Mouse (Mus musculus) gastrocnemius, adult 2 months (tissue): ENCODE results near the gene Dner. TPM values are rescaled to one million over a fixed set of nuclear protein-coding genes. Genes with fewer than 3 reads are reported as not detected.

Experiments
- DNase-seq: peaks from one replicate; pipeline ENCODE4 v3.0.0; 2022
- H3K27ac ChIP-seq: fragments of 200-600 bp; 2 replicates; pipeline ENCODE4 v1.8.1; 2022; ENCODE audit warnings: mild to moderate bottlenecking
- H3K4me3 ChIP-seq: fragments of 200-600 bp; 2 replicates; pipeline ENCODE4 v1.8.1; 2022; ENCODE audit warnings: mild to moderate bottlenecking, moderate library complexity
- CTCF ChIP-seq: fragments of 200-600 bp; IDR thresholded peaks from 2 replicates; pipeline ENCODE4 v1.8.1; 2022; ENCODE audit warnings: antibody characterized with exemption, mild to moderate bottlenecking, moderate library complexity
- intact Hi-C: fragments of 180-260 bp; cut with DNase I; formaldehyde crosslinking; loops from one replicate; pipeline ENCODE4 v1.15.1; 2025
- total RNA-seq, 2 experiments: library from RNA; stranded (reverse); gene quantifications; 2 replicates each; pipeline ENCODE4 v1.2.3; 2021

Dner gene
- total RNA-seq, 2 experiments from 2014 or later, result not detected

DNA sequence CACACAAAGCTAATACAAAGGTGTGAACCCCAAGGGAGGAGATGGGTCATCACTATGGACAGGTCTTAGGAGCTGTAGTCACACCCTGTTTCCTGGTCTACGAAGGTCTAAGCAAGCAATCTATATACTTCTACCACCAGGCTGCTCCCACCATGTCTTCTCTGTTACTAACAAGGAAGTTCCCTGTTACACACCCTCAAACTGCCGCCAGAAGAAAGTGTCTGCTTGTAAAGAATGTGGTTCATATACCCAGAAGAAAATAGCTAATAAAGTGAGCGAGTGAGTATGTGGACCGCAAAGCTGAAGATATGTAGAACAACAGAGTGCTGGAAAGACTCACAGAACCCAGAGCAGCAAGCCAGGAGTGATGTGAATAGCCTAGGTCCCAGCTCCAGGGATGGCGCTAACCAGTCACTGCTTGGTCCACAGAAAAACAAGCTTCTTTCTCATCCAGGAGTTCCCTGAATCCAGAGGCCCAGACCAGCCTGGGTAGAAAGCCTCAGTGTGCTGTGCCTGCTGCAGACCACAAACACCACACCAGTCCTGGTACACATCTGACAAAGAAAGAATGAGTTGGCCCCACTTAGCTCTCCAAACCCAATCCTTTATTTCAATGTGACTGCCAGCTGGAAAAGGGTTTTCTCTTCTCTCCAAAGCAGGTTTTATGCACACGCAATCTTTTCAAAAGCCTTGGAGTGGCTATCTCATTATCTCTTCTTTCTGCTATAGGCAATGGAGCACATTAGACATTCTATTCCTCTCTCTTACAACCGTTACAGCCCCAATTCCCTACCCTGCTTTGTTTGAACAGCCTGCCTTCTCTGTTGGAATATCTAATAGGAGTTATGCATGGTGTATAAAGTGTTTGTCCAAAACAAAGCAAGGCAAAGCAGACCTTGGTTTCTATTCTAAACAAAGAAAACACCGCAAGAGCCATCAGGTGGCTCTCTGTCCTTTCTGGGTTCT, 139.2 kb downstream of the Dner start:
- Histone ChIP-seq H3K27ac (no peak overlapping the region), H3K4me3 (no peak overlapping the region)
- intact Hi-C loops, result no loop called here
- DNase-seq, result no peak
- no peak for TF ChIP-seq CTCF

GRCm38 (mm10) chr1:84552005-84552404, 144.0 kb downstream of the Dner start:
- no peak overlapping the region for H3K27ac ChIP-seq
- intact Hi-C loops, result no loop called here
- no peak for DNase-seq
- no peak for TF ChIP-seq CTCF
- no peak overlapping the region for H3K4me3 ChIP-seq

GRCm38 (mm10) chr1:84550065-84550368, 146.0 kb downstream of the Dner start:
- intact Hi-C loops, result no loop called here
- DNase-seq, result no peak
- Histone ChIP-seq H3K4me3 (no peak overlapping the region), H3K27ac (no peak overlapping the region)
- TF ChIP-seq CTCF, result no peak

- no peak for DNase-seq
- intact Hi-C loops, result no loop called here
- H3K4me3 ChIP-seq, result no peak overlapping the region
- no peak overlapping the region for H3K27ac ChIP-seq
- TF ChIP-seq CTCF, result no peak
Observed at GRCm38 (mm10) chr1:84549367-84550064, 146.5 kb downstream of the Dner start.

- intact Hi-C loops, result no loop called here
- DNase-seq, result no peak
- Histone ChIP-seq H3K4me3 (no peak overlapping the region), H3K27ac (no peak overlapping the region)
- no peak for TF ChIP-seq CTCF
Observed at GRCm38 (mm10) chr1:84536069-84536468, 160.0 kb downstream of the Dner start.

DNA sequence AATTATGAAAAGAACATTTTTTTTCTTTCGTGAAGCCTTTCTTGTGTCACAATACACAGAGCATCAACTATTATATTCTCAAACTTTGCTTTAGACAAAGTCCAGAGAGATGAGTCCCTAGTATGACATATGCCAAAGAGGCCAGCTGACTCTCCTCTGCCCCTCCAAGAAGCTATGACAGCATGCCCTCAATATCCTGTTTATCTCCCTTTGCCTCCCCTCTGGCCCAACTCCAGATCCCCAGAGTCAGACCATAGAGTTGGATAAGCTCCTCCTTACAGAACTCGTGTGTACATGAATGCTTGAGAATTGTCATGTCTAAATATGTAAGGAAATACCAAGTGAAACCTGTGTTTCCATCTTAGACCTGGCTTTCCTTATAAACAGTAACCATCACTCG, 170.5 kb downstream of the Dner start:
- Histone ChIP-seq H3K27ac (no peak overlapping the region), H3K4me3 (no peak overlapping the region)
- intact Hi-C loops, result no loop called here
- TF ChIP-seq CTCF, result no peak
- DNase-seq, result no peak

DNA sequence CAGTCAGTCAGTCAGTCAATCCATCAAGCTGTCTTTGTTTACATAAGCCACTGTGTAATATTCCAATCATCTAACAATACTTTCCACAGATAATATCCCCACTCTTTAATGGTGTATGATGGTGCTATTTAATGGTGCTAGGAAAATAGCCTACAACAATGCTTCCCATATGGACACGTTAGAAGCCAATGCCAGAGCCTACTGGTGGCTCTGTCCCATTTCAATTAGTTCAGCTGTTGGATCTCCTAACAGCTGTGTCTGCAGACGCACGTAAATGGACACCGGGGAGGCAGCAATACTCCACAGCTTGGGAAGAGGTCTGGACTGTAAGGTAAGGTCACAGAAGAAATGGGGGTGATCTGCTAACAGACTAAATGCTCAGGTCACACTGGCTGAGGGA, 171.6 kb downstream of the Dner start:
- peak overlapping the region; percentile 64 for H3K27ac ChIP-seq
- intact Hi-C loops, result no loop called here
- peak; percentile 31 for DNase-seq
- no peak for TF ChIP-seq CTCF
- H3K4me3 ChIP-seq, result no peak overlapping the region

- intact Hi-C loops, result no loop called here
- peak; percentile 26 for DNase-seq
- H3K27ac ChIP-seq, result no peak overlapping the region
- no peak overlapping the region for H3K4me3 ChIP-seq
- TF ChIP-seq CTCF, result no peak
Observed at GRCm38 (mm10) chr1:84522963-84523280, 173.1 kb downstream of the Dner start.

DNA sequence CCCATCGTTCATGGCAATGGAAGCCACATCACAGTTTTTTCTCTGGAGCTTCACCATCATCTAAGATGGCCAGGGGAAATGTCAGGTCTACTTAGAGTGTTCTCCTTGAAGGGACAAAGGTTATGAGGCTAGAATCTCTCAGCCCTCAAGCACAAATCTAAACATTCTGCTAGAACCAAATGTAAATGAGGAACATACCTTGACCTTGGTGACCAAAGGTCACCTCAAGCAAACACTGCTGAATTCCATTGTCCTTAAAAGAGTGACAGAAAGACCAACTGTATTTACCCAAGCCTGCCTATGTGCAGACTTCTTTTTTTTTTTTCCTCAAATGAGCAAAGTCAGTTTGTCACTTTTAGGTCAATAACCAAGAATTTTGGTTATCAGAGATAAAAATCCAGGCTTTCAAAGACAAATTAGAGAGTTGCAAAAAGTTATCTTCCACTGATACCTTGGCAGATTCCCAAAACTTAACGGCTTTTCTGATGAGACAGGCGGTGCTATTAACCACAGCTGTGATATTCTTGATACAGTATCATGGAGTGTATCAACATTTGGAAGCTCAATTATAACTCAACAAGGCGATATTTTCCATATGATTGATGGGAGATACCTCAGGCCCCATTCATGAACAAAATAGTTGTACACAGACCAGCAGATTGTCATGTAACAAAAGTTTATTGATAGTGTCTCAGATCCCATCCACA, 173.6 kb downstream of the Dner start:
- Histone ChIP-seq H3K27ac (no peak overlapping the region), H3K4me3 (no peak overlapping the region)
- DNase-seq, result no peak
- intact Hi-C loops, result no loop called here
- no peak for TF ChIP-seq CTCF

- peak overlapping the region; percentile 31; the same call in 1 of the 2 replicates for H3K27ac ChIP-seq
Observed at GRCm38 (mm10) chr1:84518347-84518746, 177.7 kb downstream of the Dner start.

GRCm38 (mm10) chr1:84513201-84513600, 182.8 kb downstream of the Dner start:
- intact Hi-C loops, result no loop called here
- DNase-seq, result no peak
- no peak for TF ChIP-seq CTCF
- H3K27ac ChIP-seq, result no peak overlapping the region
- no peak overlapping the region for H3K4me3 ChIP-seq

More at GRCm38 (mm10) chr1:84518347-84518746, 177.7 kb downstream of the Dner start:
- H3K4me3 ChIP-seq, result no peak overlapping the region
- TF ChIP-seq CTCF, result no peak
- intact Hi-C loops, result no loop called here
- peak; percentile 83 for DNase-seq

- no peak for TF ChIP-seq CTCF
- no peak overlapping the region for H3K4me3 ChIP-seq
- no peak for DNase-seq
- no peak overlapping the region for H3K27ac ChIP-seq
- intact Hi-C loops, result no loop called here
Observed at GRCm38 (mm10) chr1:84508510-84508909, 187.5 kb downstream of the Dner start.

- TF ChIP-seq CTCF, result no peak
- H3K4me3 ChIP-seq, result no peak overlapping the region
- no peak for DNase-seq
- H3K27ac ChIP-seq, result peak overlapping the region; percentile 43
- intact Hi-C loops, result no loop called here
Observed at GRCm38 (mm10) chr1:84507568-84507967, 188.5 kb downstream of the Dner start.
